Mouse (Mus musculus): ENCODE measurements around the gene Havcr1. TPM values are rescaled to one million over a fixed set of nuclear protein-coding genes. Genes with fewer than 3 reads are reported as not detected.
"Not testable (repeated sequence)": the region's sequence is repeated elsewhere in the genome, so short reads cannot be mapped to it uniquely, and the experiment has no call there.

The Havcr1 gene
- polyA plus RNA-seq (2015; fragmentation: Nextera tagmentation; extraction: Ambion mirVana) = not detected in 2 replicates

DNA sequence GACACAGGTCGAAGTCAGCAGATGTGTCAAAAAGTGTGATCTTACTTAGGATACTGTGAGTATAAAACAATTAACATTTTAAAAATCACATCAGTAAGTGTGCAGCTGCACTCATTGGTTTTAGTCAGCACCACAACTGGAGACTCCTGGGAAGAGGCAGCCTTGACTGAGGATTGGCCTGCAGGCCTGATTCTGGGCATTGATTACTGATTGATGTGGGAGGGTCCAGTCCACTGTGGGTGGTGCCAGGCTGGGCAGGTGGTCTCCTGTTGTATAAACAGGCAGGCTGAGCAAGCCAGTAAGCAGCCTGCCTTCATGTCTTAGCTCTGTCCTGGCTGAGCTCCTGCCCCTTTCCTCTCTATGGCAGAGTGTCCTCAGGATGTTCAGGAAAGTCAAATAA, at the start of gene Havcr1:
Havcr1 (plus strand) TSS at position 5 of the 400 bp plus-strand sequence.
- not testable (repeated sequence) for H3K36me3 ChIP-seq (ENCODE audit: control insufficient read depth, insufficient read depth, low read length); H3K27ac ChIP-seq (ENCODE audit: low read length); ATAC-seq (ENCODE audit: insufficient read depth, low FRiP score); H3K4me2 ChIP-seq (ENCODE audit: low read depth, low read length); H3K9me3 ChIP-seq (replicated peaks; ENCODE audit: control insufficient read depth, low read length); H3K4me1 ChIP-seq (ENCODE audit: control insufficient read depth, insufficient read depth, low read length); H3K4me3 ChIP-seq (replicated peaks; ENCODE audit: low read length); H3K27me3 ChIP-seq (ENCODE audit: control insufficient read depth, insufficient read depth, low read length); H3K9ac ChIP-seq (ENCODE audit: low read length)
- WGBS = 94% methylated on average over 1 of the region's 1 CpGs

GRCm38 (mm10) chr11:46690136-46690535, 44.7 kb upstream of the Havcr1 start:
- no peak for ATAC-seq (ENCODE audit: insufficient read depth, low FRiP score)
- H3K27me3 ChIP-seq (ENCODE audit: control insufficient read depth, insufficient read depth, low read length) = no peaks in the 10 kb centered on the region
- H3K9me3 ChIP-seq (replicated peaks; ENCODE audit: control insufficient read depth, low read length) = no peaks in the 10 kb centered on the region
- no peak overlapping the region for H3K4me2 ChIP-seq (ENCODE audit: low read depth, low read length)
- no peaks in the 10 kb centered on the region for H3K4me1 ChIP-seq (ENCODE audit: control insufficient read depth, insufficient read depth, low read length)
- no peak overlapping the region for H3K9ac ChIP-seq (ENCODE audit: low read length)
- no peaks in the 10 kb centered on the region for H3K36me3 ChIP-seq (ENCODE audit: control insufficient read depth, insufficient read depth, low read length)
- H3K27ac ChIP-seq (ENCODE audit: low read length) = no peak overlapping the region
- no peak overlapping the region for H3K4me3 ChIP-seq (replicated peaks; ENCODE audit: low read length)
- 61% methylated on average over 2 of the region's 2 CpGs for WGBS

DNA sequence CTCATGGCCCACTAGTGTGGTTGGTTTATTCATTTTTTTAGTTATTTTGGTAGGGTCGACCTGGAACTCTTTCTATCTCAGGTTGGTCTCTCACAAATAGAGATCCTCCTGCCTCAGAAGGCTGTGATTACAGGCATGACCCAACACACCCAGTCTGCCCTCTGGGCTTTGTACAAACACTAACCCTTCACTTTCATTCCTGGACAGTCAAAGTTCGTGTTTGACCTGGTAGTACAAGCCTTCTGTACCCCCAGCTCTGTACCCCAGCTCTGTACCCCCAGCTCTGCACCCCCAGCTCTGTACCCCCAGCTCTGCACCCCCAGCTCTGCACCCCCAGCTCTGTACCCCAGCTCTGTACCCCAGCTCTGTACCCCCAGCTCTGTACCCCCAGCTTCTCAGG, 39.0 kb upstream of the Havcr1 start:
- not testable (repeated sequence) for H3K4me3 ChIP-seq (replicated peaks; ENCODE audit: low read length); H3K4me2 ChIP-seq (ENCODE audit: low read depth, low read length); H3K27me3 ChIP-seq (ENCODE audit: control insufficient read depth, insufficient read depth, low read length); H3K27ac ChIP-seq (ENCODE audit: low read length); ATAC-seq (ENCODE audit: insufficient read depth, low FRiP score); H3K4me1 ChIP-seq (ENCODE audit: control insufficient read depth, insufficient read depth, low read length); H3K9ac ChIP-seq (ENCODE audit: low read length); H3K9me3 ChIP-seq (replicated peaks; ENCODE audit: control insufficient read depth, low read length); H3K36me3 ChIP-seq (ENCODE audit: control insufficient read depth, insufficient read depth, low read length)
- 81% methylated on average over 2 of the region's 2 CpGs for WGBS

- no peaks in the 10 kb centered on the region for H3K36me3 ChIP-seq (ENCODE audit: control insufficient read depth, insufficient read depth, low read length)
- H3K27ac ChIP-seq (ENCODE audit: low read length) = no peak overlapping the region
- no peaks in the 10 kb centered on the region for H3K9me3 ChIP-seq (replicated peaks; ENCODE audit: control insufficient read depth, low read length)
- 78% methylated on average over 5 of the region's 5 CpGs for WGBS
- no peak overlapping the region for H3K4me2 ChIP-seq (ENCODE audit: low read depth, low read length)
- H3K4me1 ChIP-seq (ENCODE audit: control insufficient read depth, insufficient read depth, low read length) = no peaks in the 10 kb centered on the region
- no peak overlapping the region for H3K9ac ChIP-seq (ENCODE audit: low read length)
- H3K4me3 ChIP-seq (replicated peaks; ENCODE audit: low read length) = no peak overlapping the region
- no peak for ATAC-seq (ENCODE audit: insufficient read depth, low FRiP score)
- H3K27me3 ChIP-seq (ENCODE audit: control insufficient read depth, insufficient read depth, low read length) = no peaks in the 10 kb centered on the region
Observed at GRCm38 (mm10) chr11:46697433-46698277, 37.2 kb upstream of the Havcr1 start.

- Histone ChIP-seq H3K27me3 (ENCODE audit: control insufficient read depth, insufficient read depth, low read length) (no peaks in the 10 kb centered on the region), H3K36me3 (ENCODE audit: control insufficient read depth, insufficient read depth, low read length) (no peaks in the 10 kb centered on the region), H3K9me3 (replicated peaks; ENCODE audit: control insufficient read depth, low read length) (no peaks in the 10 kb centered on the region), H3K4me2 (ENCODE audit: low read depth, low read length) (no peak overlapping the region), H3K4me3 (replicated peaks; ENCODE audit: low read length) (no peak overlapping the region), H3K9ac (ENCODE audit: low read length) (no peak overlapping the region), H3K4me1 (ENCODE audit: control insufficient read depth, insufficient read depth, low read length) (no peaks in the 10 kb centered on the region), H3K27ac (ENCODE audit: low read length) (no peak overlapping the region)
- no peak for ATAC-seq (ENCODE audit: insufficient read depth, low FRiP score)
- 89% methylated on average over 6 of the region's 6 CpGs for WGBS
Observed at GRCm38 (mm10) chr11:46698278-46698655, 36.6 kb upstream of the Havcr1 start.

- H3K9me3 ChIP-seq (replicated peaks; ENCODE audit: control insufficient read depth, low read length) = no peaks in the 10 kb centered on the region
- H3K4me1 ChIP-seq (ENCODE audit: control insufficient read depth, insufficient read depth, low read length) = no peaks in the 10 kb centered on the region
- H3K4me2 ChIP-seq (ENCODE audit: low read depth, low read length) = no peak overlapping the region
- no peaks in the 10 kb centered on the region for H3K27me3 ChIP-seq (ENCODE audit: control insufficient read depth, insufficient read depth, low read length)
- no peak overlapping the region for H3K27ac ChIP-seq (ENCODE audit: low read length)
- no peak for ATAC-seq (ENCODE audit: insufficient read depth, low FRiP score)
- no peaks in the 10 kb centered on the region for H3K36me3 ChIP-seq (ENCODE audit: control insufficient read depth, insufficient read depth, low read length)
- H3K9ac ChIP-seq (ENCODE audit: low read length) = no peak overlapping the region
- WGBS = 69% methylated on average over 5 of the region's 5 CpGs
- H3K4me3 ChIP-seq (replicated peaks; ENCODE audit: low read length) = no peak overlapping the region
Observed at GRCm38 (mm10) chr11:46698830-46699229, 36.0 kb upstream of the Havcr1 start.

DNA sequence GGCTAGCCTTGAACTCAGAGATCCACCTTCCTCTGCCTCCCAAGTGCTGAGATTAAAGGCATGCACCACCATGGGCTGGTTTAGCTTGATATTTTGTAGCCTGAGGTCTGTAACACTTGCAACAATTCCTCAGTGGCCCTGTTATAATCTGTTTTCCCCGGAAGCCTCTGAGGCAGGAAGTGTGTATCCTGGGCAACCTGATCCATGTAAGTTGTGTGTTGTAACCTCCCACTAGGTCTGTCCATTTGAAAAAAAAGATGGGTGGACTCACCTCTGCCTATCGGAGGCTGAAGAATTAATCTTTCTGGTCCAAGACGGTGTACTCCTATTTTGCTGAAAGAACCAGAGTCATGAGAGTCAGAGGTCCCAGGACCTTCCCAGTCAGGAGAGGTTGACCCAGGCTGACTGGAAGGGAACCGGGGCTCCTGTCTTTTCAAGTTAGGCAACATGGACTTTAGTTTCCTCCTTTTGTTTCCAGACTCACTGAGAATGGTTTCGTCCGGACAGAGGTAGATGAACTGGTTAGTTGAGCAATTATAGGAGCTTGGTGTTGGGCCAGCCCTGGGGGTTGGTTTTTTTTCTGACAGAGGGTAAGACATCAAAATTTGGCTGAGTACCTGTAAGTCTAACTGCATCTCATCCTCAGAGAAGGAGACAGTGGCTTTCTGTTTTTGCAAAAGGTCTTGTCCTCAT, 28.1 kb upstream of the Havcr1 start, which contains the start of gene Timd2:
Timd2 (minus strand) TSS at position 398 of the 693 bp plus-strand sequence.
- no peak for ATAC-seq (ENCODE audit: insufficient read depth, low FRiP score)
- no peak within 1 kb of the TSS for H3K4me2 ChIP-seq (ENCODE audit: low read depth, low read length)
- H3K27me3 ChIP-seq (ENCODE audit: control insufficient read depth, insufficient read depth, low read length) = no peaks in the 10 kb centered on the region
- H3K27ac ChIP-seq (ENCODE audit: low read length) = no peak within 1 kb of the TSS
- H3K9ac ChIP-seq (ENCODE audit: low read length) = no peak within 1 kb of the TSS
- H3K4me1 ChIP-seq (ENCODE audit: control insufficient read depth, insufficient read depth, low read length) = no peaks in the 10 kb centered on the region
- no peaks in the 10 kb centered on the region for H3K9me3 ChIP-seq (replicated peaks; ENCODE audit: control insufficient read depth, low read length)
- H3K36me3 ChIP-seq (ENCODE audit: control insufficient read depth, insufficient read depth, low read length) = no peaks in the 10 kb centered on the region
- 71% methylated on average over 6 of the region's 6 CpGs for WGBS
- no peak within 1 kb of the TSS for H3K4me3 ChIP-seq (replicated peaks; ENCODE audit: low read length)

DNA sequence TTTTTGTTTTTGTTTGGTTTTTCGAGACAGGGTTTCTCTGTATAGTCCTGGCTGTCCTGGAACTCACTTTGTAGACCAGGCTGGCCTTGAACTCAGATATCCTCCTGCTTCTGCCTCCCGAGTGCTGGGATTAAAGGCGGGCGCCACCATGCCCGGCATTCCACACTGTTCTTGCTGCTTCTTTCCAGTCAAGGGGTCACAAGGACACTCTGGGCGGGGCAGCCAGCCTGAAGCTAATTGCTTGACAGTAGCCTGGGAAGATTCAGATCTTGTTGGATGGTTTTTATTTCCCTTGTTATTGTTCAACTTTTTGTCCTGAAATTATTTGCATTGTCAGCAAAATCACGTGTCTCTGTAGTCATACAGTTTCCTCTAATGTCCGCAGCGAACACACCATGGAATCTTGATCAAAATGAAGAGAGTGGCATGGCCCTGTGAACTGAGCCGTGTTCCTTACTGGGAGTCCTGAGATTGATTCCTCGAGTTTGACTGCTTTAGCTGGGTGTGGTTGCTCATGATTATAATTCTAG, 3.3 kb upstream of the Havcr1 start:
- Histone ChIP-seq H3K27ac (ENCODE audit: low read length) (no peak overlapping the region), H3K36me3 (ENCODE audit: control insufficient read depth, insufficient read depth, low read length) (no peaks in the 10 kb centered on the region), H3K9ac (ENCODE audit: low read length) (no peak overlapping the region), H3K9me3 (replicated peaks; ENCODE audit: control insufficient read depth, low read length) (no peaks in the 10 kb centered on the region), H3K27me3 (ENCODE audit: control insufficient read depth, insufficient read depth, low read length) (no peaks in the 10 kb centered on the region), H3K4me2 (ENCODE audit: low read depth, low read length) (no peak overlapping the region), H3K4me1 (ENCODE audit: control insufficient read depth, insufficient read depth, low read length) (no peaks in the 10 kb centered on the region), H3K4me3 (replicated peaks; ENCODE audit: low read length) (no peak overlapping the region)
- 77% methylated on average over 11 of the region's 11 CpGs for WGBS
- no peak for ATAC-seq (ENCODE audit: insufficient read depth, low FRiP score)

- Histone ChIP-seq H3K4me2 (ENCODE audit: low read depth, low read length) (no peak overlapping the region), H3K27me3 (ENCODE audit: control insufficient read depth, insufficient read depth, low read length) (no peaks in the 10 kb centered on the region), H3K4me3 (replicated peaks; ENCODE audit: low read length) (no peak overlapping the region), H3K9ac (ENCODE audit: low read length) (no peak overlapping the region), H3K27ac (ENCODE audit: low read length) (no peak overlapping the region), H3K4me1 (ENCODE audit: control insufficient read depth, insufficient read depth, low read length) (no peaks in the 10 kb centered on the region), H3K9me3 (replicated peaks; ENCODE audit: control insufficient read depth, low read length) (no peaks in the 10 kb centered on the region), H3K36me3 (ENCODE audit: control insufficient read depth, insufficient read depth, low read length) (no peaks in the 10 kb centered on the region)
- no peak for ATAC-seq (ENCODE audit: insufficient read depth, low FRiP score)
- WGBS = 51% methylated on average over 6 of the region's 6 CpGs
Observed at GRCm38 (mm10) chr11:46733242-46733789, 1.6 kb upstream of the Havcr1 start.

Data from stomach, embryonic 16.5 days (tissue).